Mouse (Mus musculus) heart, postnatal 10 days (tissue): ENCODE data around the gene Gm19426. TPM values are rescaled to one million over a fixed set of nuclear protein-coding genes. Genes with fewer than 3 reads are reported as not detected.
"Not testable (repeated sequence)": the region's sequence is repeated elsewhere in the genome, so short reads cannot be mapped to it uniquely, and the experiment has no call there.

Experiments used
- DNase-seq, 2 experiments: peaks; one replicate each; pipeline ENCODE4 v3.0.0; 2021
- intact Hi-C: fragments of 180-260 bp; cut with DNase I; formaldehyde crosslinking; loops from one replicate; pipeline ENCODE4 v1.15.1; 2025
- total RNA-seq, 2 experiments: library from RNA; stranded (reverse); gene quantifications; 2 replicates each; pipeline ENCODE4 v1.2.3; 2021

Gene Gm19426
- total RNA-seq, 2 experiments from 2014 or later: 3.1 to 3.9 TPM

GRCm38 (mm10) chr2:84757026-84757682, 13.7 kb upstream of the Gm19426 start:
- no peak for DNase-seq
- intact Hi-C loops: loop anchor here (5.0 kb wide), 1 partner anchor 40 kb away; the partner anchor contains the start of gene Ube2l6

- intact Hi-C loops: loop anchor here (5.0 kb wide), 1 partner anchor 41 kb away; the partner anchor contains the start of gene Ube2l6
- DNase-seq: no peak
These were observed 12.8 kb upstream of the Gm19426 start for GRCm38 (mm10) chr2:84756245-84756644.

GRCm38 (mm10) chr2:84750115-84750514, 6.7 kb upstream of the Gm19426 start:
- intact Hi-C loops: no loop called here
- peak; percentile 63 to 68 for DNase-seq

GRCm38 (mm10) chr2:84744126-84744525, 671 bp upstream of the Gm19426 start:
- intact Hi-C loops: no loop called here
- no peak for DNase-seq

GRCm38 (mm10) chr2:84742451-84743283, 788 bp downstream of the Gm19426 start:
- intact Hi-C loops: loop anchor here (1.0 kb wide), 1 partner anchor 27 kb away; the partner anchor contains the start of gene Zdhhc5
- DNase-seq: peak; percentile 50 to 59

- peak in 1 of 2 experiments; percentile 36 for DNase-seq
- intact Hi-C loops: loop anchor here (2.0 kb wide), 1 partner anchor 57 kb away; the partner anchor contains the start of gene Ube2l6
These were observed 1.5 kb downstream of the Gm19426 start for GRCm38 (mm10) chr2:84741841-84742450.

GRCm38 (mm10) chr2:84740608-84741333, 2.7 kb downstream of the Gm19426 start:
- intact Hi-C loops: loop anchor here (2.0 kb wide), 1 partner anchor 58 kb away; the partner anchor contains the start of gene Ube2l6
- DNase-seq: peak in 1 of 2 experiments; percentile 49

- intact Hi-C loops: no loop called here
These were observed 5.1 kb downstream of the Gm19426 start for GRCm38 (mm10) chr2:84738271-84738911.

GRCm38 (mm10) chr2:84737451-84737925, 6.0 kb downstream of the Gm19426 start:
- DNase-seq: peak; percentile 25 to 42
- intact Hi-C loops: no loop called here

More at GRCm38 (mm10) chr2:84738271-84738911, 5.1 kb downstream of the Gm19426 start:
- DNase-seq: peak; percentile 53 to 60

- DNase-seq: no peak
- intact Hi-C loops: no loop called here
These were observed 6.9 kb downstream of the Gm19426 start for GRCm38 (mm10) chr2:84736312-84737161.

GRCm38 (mm10) chr2:84735346-84735920, 8.0 kb downstream of the Gm19426 start:
- intact Hi-C loops: no loop called here
- DNase-seq: no peak

GRCm38 (mm10) chr2:84734919-84735318, 8.5 kb downstream of the Gm19426 start:
- intact Hi-C loops: no loop called here
- DNase-seq: no peak

- intact Hi-C loops: no loop called here
- peak in 1 of 2 experiments; percentile 15 for DNase-seq
These were observed 9.0 kb downstream of the Gm19426 start for GRCm38 (mm10) chr2:84734351-84734864.

GRCm38 (mm10) chr2:84733579-84734300, 9.7 kb downstream of the Gm19426 start, which contains the start of gene Ypel4:
TSS of gene Ypel4 (plus strand) at chr2:84734058.
- intact Hi-C loops: no loop called here
- peak; percentile 45 to 48 for DNase-seq

GRCm38 (mm10) chr2:84732394-84732793, 11.1 kb downstream of the Gm19426 start:
- intact Hi-C loops: no loop called here
- no peak for DNase-seq

GRCm38 (mm10) chr2:84731206-84731605, 12.2 kb downstream of the Gm19426 start:
- DNase-seq: no peak
- intact Hi-C loops: no loop called here

- intact Hi-C loops, DNase-seq: not testable (repeated sequence)
These were observed 15.3 kb downstream of the Gm19426 start for GRCm38 (mm10) chr2:84728191-84728590.
